Mouse (Mus musculus) right cerebral cortex, postnatal 36 days (tissue): Measurements from ENCODE around the gene Gm6040.

Source experiments
- DNase-seq, 2 experiments: peaks; one replicate each; pipeline ENCODE4 v3.0.0; 2022; ENCODE audit warnings: low spot score in 2 of 2, mixed read lengths in 1 of 2

Gm6040 gene

GRCm38 (mm10) chr8:20921971-20922370 is at the start of gene Gm6040:
Gene Gm6040 (minus strand): TSS chr8:20922071.
- DNase-seq, result no peak

GRCm38 (mm10) chr8:20964531-20964930 is 42.7 kb upstream of the Gm6040 start:
- DNase-seq, result no peak

GRCm38 (mm10) chr8:20944610-20945009 is 22.7 kb upstream of the Gm6040 start, which contains the start of gene AY761185:
Gene AY761185 (minus strand): TSS chr8:20944710.
- DNase-seq, result no peak

- no peak for DNase-seq
Measured at GRCm38 (mm10) chr8:20912288-20912687, 9.6 kb downstream of the Gm6040 start.

- no peak for DNase-seq
Measured at GRCm38 (mm10) chr8:20908256-20908655, 13.6 kb downstream of the Gm6040 start.

- no peak for DNase-seq
Measured at GRCm38 (mm10) chr8:20907119-20907518, 14.8 kb downstream of the Gm6040 start.

GRCm38 (mm10) chr8:20902527-20902926 is 19.3 kb downstream of the Gm6040 start, which contains the start of gene Gm15056:
Gene Gm15056 (minus strand): TSS chr8:20902627.
- no peak for DNase-seq

GRCm38 (mm10) chr8:20892369-20892768 is 29.5 kb downstream of the Gm6040 start, which contains the start of gene Defb33:
Gene Defb33 (plus strand): TSS chr8:20892669.
- DNase-seq, result no peak

GRCm38 (mm10) chr8:20874608-20875007 is 47.3 kb downstream of the Gm6040 start:
- DNase-seq, result no peak
